Mouse (Mus musculus): ENCODE data around the gene Sdr42e1. TPM values are rescaled to one million over a fixed set of nuclear protein-coding genes. Genes with fewer than 3 reads are reported as not detected.

Sdr42e1 gene
- polyA plus RNA-seq, 1 experiment from 2014 or later = 4.0 TPM

- no peaks in the 10 kb centered on the region for H3K9me3 ChIP-seq (replicated peaks; ENCODE audit: control insufficient read depth, low read length, poor library complexity, severe bottlenecking)
- H3K4me2 ChIP-seq (ENCODE audit: low read length) = no peak overlapping the region
- H3K9ac ChIP-seq (ENCODE audit: low read depth, low read length) = no peak overlapping the region
- no peak overlapping the region for H3K4me3 ChIP-seq (ENCODE audit: low read depth, low read length)
- H3K36me3 ChIP-seq (ENCODE audit: control insufficient read depth, insufficient read depth, low read length) = no peaks in the 10 kb centered on the region
- no peaks in the 10 kb centered on the region for H3K27me3 ChIP-seq (ENCODE audit: control insufficient read depth, insufficient read depth, low read depth, low read length)
- ATAC-seq = no peak
- H3K4me1 ChIP-seq (ENCODE audit: control insufficient read depth, insufficient read depth, low read length) = no peaks in the 10 kb centered on the region
- no peak overlapping the region for H3K27ac ChIP-seq (ENCODE audit: low read length)
- 22% methylated on average over 8 of the region's 8 CpGs for WGBS
Measured at GRCm38 (mm10) chr8:117700699-117701098, 27.2 kb upstream of the Sdr42e1 start.

GRCm38 (mm10) chr8:117697248-117697647 lies 23.8 kb upstream of the Sdr42e1 start:
- no peaks in the 10 kb centered on the region for H3K4me1 ChIP-seq (ENCODE audit: control insufficient read depth, insufficient read depth, low read length)
- 47% methylated on average over 5 of the region's 5 CpGs for WGBS
- H3K27ac ChIP-seq (ENCODE audit: low read length) = no peak overlapping the region
- H3K36me3 ChIP-seq (ENCODE audit: control insufficient read depth, insufficient read depth, low read length) = no peaks in the 10 kb centered on the region
- no peak overlapping the region for H3K4me3 ChIP-seq (ENCODE audit: low read depth, low read length)
- H3K4me2 ChIP-seq (ENCODE audit: low read length) = no peak overlapping the region
- H3K27me3 ChIP-seq (ENCODE audit: control insufficient read depth, insufficient read depth, low read depth, low read length) = no peaks in the 10 kb centered on the region
- ATAC-seq = no peak
- no peak overlapping the region for H3K9ac ChIP-seq (ENCODE audit: low read depth, low read length)
- no peaks in the 10 kb centered on the region; the same call in 1 of the 2 replicates for H3K9me3 ChIP-seq (replicated peaks; ENCODE audit: control insufficient read depth, low read length, poor library complexity, severe bottlenecking)

GRCm38 (mm10) chr8:117695636-117696035 lies 22.1 kb upstream of the Sdr42e1 start:
- no peaks in the 10 kb centered on the region; the same call in 1 of the 2 replicates for H3K9me3 ChIP-seq (replicated peaks; ENCODE audit: control insufficient read depth, low read length, poor library complexity, severe bottlenecking)
- 100% methylated on average over 1 of the region's 1 CpGs for WGBS
- no peak overlapping the region for H3K4me2 ChIP-seq (ENCODE audit: low read length)
- H3K36me3 ChIP-seq (ENCODE audit: control insufficient read depth, insufficient read depth, low read length) = no peaks in the 10 kb centered on the region
- no peak overlapping the region for H3K4me3 ChIP-seq (ENCODE audit: low read depth, low read length)
- H3K27me3 ChIP-seq (ENCODE audit: control insufficient read depth, insufficient read depth, low read depth, low read length) = no peaks in the 10 kb centered on the region
- no peak overlapping the region for H3K27ac ChIP-seq (ENCODE audit: low read length)
- no peaks in the 10 kb centered on the region for H3K4me1 ChIP-seq (ENCODE audit: control insufficient read depth, insufficient read depth, low read length)
- H3K9ac ChIP-seq (ENCODE audit: low read depth, low read length) = no peak overlapping the region
- no peak for ATAC-seq

- Histone ChIP-seq H3K27ac (ENCODE audit: low read length) (no peak overlapping the region), H3K27me3 (ENCODE audit: control insufficient read depth, insufficient read depth, low read depth, low read length) (no peaks in the 10 kb centered on the region), H3K9ac (ENCODE audit: low read depth, low read length) (no peak overlapping the region), H3K4me3 (ENCODE audit: low read depth, low read length) (no peak overlapping the region), H3K4me2 (ENCODE audit: low read length) (no peak overlapping the region), H3K9me3 (replicated peaks; ENCODE audit: control insufficient read depth, low read length, poor library complexity, severe bottlenecking) (no peaks in the 10 kb centered on the region; the same call in 1 of the 2 replicates), H3K4me1 (ENCODE audit: control insufficient read depth, insufficient read depth, low read length) (no peaks in the 10 kb centered on the region), H3K36me3 (ENCODE audit: control insufficient read depth, insufficient read depth, low read length) (no peaks in the 10 kb centered on the region)
- no peak for ATAC-seq
- WGBS = 93% methylated on average over 4 of the region's 4 CpGs
Measured at GRCm38 (mm10) chr8:117692131-117692530, 18.6 kb upstream of the Sdr42e1 start.

GRCm38 (mm10) chr8:117687890-117688289 lies 14.4 kb upstream of the Sdr42e1 start:
- H3K9ac ChIP-seq (ENCODE audit: low read depth, low read length) = no peak overlapping the region
- no peaks in the 10 kb centered on the region for H3K36me3 ChIP-seq (ENCODE audit: control insufficient read depth, insufficient read depth, low read length)
- no peaks in the 10 kb centered on the region for H3K4me1 ChIP-seq (ENCODE audit: control insufficient read depth, insufficient read depth, low read length)
- no peaks in the 10 kb centered on the region for H3K27me3 ChIP-seq (ENCODE audit: control insufficient read depth, insufficient read depth, low read depth, low read length)
- H3K9me3 ChIP-seq (replicated peaks; ENCODE audit: control insufficient read depth, low read length, poor library complexity, severe bottlenecking) = no peaks in the 10 kb centered on the region
- H3K27ac ChIP-seq (ENCODE audit: low read length) = no peak overlapping the region
- ATAC-seq = no peak
- H3K4me2 ChIP-seq (ENCODE audit: low read length) = no peak overlapping the region
- no peak overlapping the region for H3K4me3 ChIP-seq (ENCODE audit: low read depth, low read length)
- 91% methylated on average over 7 of the region's 7 CpGs for WGBS

GRCm38 (mm10) chr8:117684504-117684903 lies 11.0 kb upstream of the Sdr42e1 start:
- Histone ChIP-seq H3K27ac (ENCODE audit: low read length) (no peak overlapping the region), H3K27me3 (ENCODE audit: control insufficient read depth, insufficient read depth, low read depth, low read length) (no peaks in the 10 kb centered on the region), H3K9me3 (replicated peaks; ENCODE audit: control insufficient read depth, low read length, poor library complexity, severe bottlenecking) (no peaks in the 10 kb centered on the region), H3K36me3 (ENCODE audit: control insufficient read depth, insufficient read depth, low read length) (no peaks in the 10 kb centered on the region), H3K9ac (ENCODE audit: low read depth, low read length) (no peak overlapping the region), H3K4me2 (ENCODE audit: low read length) (no peak overlapping the region), H3K4me3 (ENCODE audit: low read depth, low read length) (no peak overlapping the region), H3K4me1 (ENCODE audit: control insufficient read depth, insufficient read depth, low read length) (no peaks in the 10 kb centered on the region)
- no peak for ATAC-seq
- 80% methylated on average over 11 of the region's 11 CpGs for WGBS

GRCm38 (mm10) chr8:117683925-117684472 lies 10.5 kb upstream of the Sdr42e1 start:
- ATAC-seq = no peak
- Histone ChIP-seq H3K9me3 (replicated peaks; ENCODE audit: control insufficient read depth, low read length, poor library complexity, severe bottlenecking) (no peaks in the 10 kb centered on the region), H3K27ac (ENCODE audit: low read length) (no peak overlapping the region), H3K9ac (ENCODE audit: low read depth, low read length) (no peak overlapping the region), H3K36me3 (ENCODE audit: control insufficient read depth, insufficient read depth, low read length) (no peaks in the 10 kb centered on the region), H3K27me3 (ENCODE audit: control insufficient read depth, insufficient read depth, low read depth, low read length) (no peaks in the 10 kb centered on the region), H3K4me2 (ENCODE audit: low read length) (no peak overlapping the region), H3K4me3 (ENCODE audit: low read depth, low read length) (no peak overlapping the region), H3K4me1 (ENCODE audit: control insufficient read depth, insufficient read depth, low read length) (no peaks in the 10 kb centered on the region)
- WGBS = 90% methylated on average over 10 of the region's 10 CpGs

GRCm38 (mm10) chr8:117678650-117679049 lies 5.2 kb upstream of the Sdr42e1 start:
- no peak for ATAC-seq

GRCm38 (mm10) chr8:117677011-117677410 lies 3.5 kb upstream of the Sdr42e1 start:
- Histone ChIP-seq H3K27ac (ENCODE audit: low read length) (no peak overlapping the region), H3K9ac (ENCODE audit: low read depth, low read length) (no peak overlapping the region), H3K4me2 (ENCODE audit: low read length) (no peak overlapping the region), H3K36me3 (ENCODE audit: control insufficient read depth, insufficient read depth, low read length) (no peaks in the 10 kb centered on the region), H3K4me3 (ENCODE audit: low read depth, low read length) (no peak overlapping the region), H3K9me3 (replicated peaks; ENCODE audit: control insufficient read depth, low read length, poor library complexity, severe bottlenecking) (no peaks in the 10 kb centered on the region), H3K27me3 (ENCODE audit: control insufficient read depth, insufficient read depth, low read depth, low read length) (no peaks in the 10 kb centered on the region), H3K4me1 (ENCODE audit: control insufficient read depth, insufficient read depth, low read length) (0 out of 2 replicates have a peak, but pooled peaks cover 2% of the 10 kb centered on the region)
- 89% methylated on average over 8 of the region's 8 CpGs for WGBS
- ATAC-seq = no peak

More at GRCm38 (mm10) chr8:117678650-117679049, 5.2 kb upstream of the Sdr42e1 start:
- no peak overlapping the region for H3K27ac ChIP-seq (ENCODE audit: low read length)
- H3K9me3 ChIP-seq (replicated peaks; ENCODE audit: control insufficient read depth, low read length, poor library complexity, severe bottlenecking) = no peaks in the 10 kb centered on the region
- no peak overlapping the region for H3K4me2 ChIP-seq (ENCODE audit: low read length)
- H3K36me3 ChIP-seq (ENCODE audit: control insufficient read depth, insufficient read depth, low read length) = no peaks in the 10 kb centered on the region
- 77% methylated on average over 4 of the region's 4 CpGs for WGBS
- no peak overlapping the region for H3K4me3 ChIP-seq (ENCODE audit: low read depth, low read length)
- no peaks in the 10 kb centered on the region for H3K4me1 ChIP-seq (ENCODE audit: control insufficient read depth, insufficient read depth, low read length)
- no peak overlapping the region for H3K9ac ChIP-seq (ENCODE audit: low read depth, low read length)
- H3K27me3 ChIP-seq (ENCODE audit: control insufficient read depth, insufficient read depth, low read depth, low read length) = no peaks in the 10 kb centered on the region

All from midbrain, embryonic 16.5 days (tissue).